Mouse (Mus musculus) G1E (cell line): Measurements from ENCODE around the gene Zbtb17.

Experiments
- CTCF ChIP-seq: IDR thresholded peaks from 2 replicates; pipeline ENCODE4 v1.5.1; 2012; ENCODE audit warnings: low read depth, low read length, inconsistent platforms, mixed read lengths
- GATA1 ChIP-seq: IDR thresholded peaks from 2 replicates; pipeline ENCODE4 v1.6.1; 2012; ENCODE audit warnings: borderline replicate concordance, low read length, inconsistent platforms, mixed read lengths
- GATA2 ChIP-seq: IDR thresholded peaks from 2 replicates; pipeline ENCODE4 v1.6.1; 2012; ENCODE audit warnings: low read depth, low read length, inconsistent platforms, borderline replicate concordance
- POLR2AphosphoS5 ChIP-seq: IDR thresholded peaks from 2 replicates; pipeline ENCODE4 v1.6.1; 2012; ENCODE audit warnings: low read depth, low read length, inconsistent platforms; ENCODE audit not compliant: insufficient replicate concordance
- TAL1 ChIP-seq: conservative IDR thresholded peaks from 2 replicates; pipeline ENCODE4 v1.6.1; 2012; ENCODE audit warnings: low read depth, low read length, inconsistent platforms, mixed read lengths

- TF ChIP-seq CTCF: no peak
- no peak for TF ChIP-seq GATA1
- TF ChIP-seq TAL1: no peak
- no peak for TF ChIP-seq POLR2AphosphoS5
- TF ChIP-seq GATA2: no peak
Observed at GRCm38 (mm10) chr4:141458236-141458635, 13.8 kb downstream of the Zbtb17 start.
